Mouse (Mus musculus) ES-E14 (cell line): ENCODE measurements at regions not wholly inside any gene's neighbourhood (a gene's known extent, or its start where the extent isn't known, plus 50 kb on each side); places are given as distances from the start of the nearest gene placed in this dataset.

Source experiments
- CHD2 ChIP-seq: IDR thresholded peaks from 2 replicates; pipeline ENCODE4 v1.6.1; 2014; ENCODE audit warnings: mild to moderate bottlenecking, low read depth, low read length, inconsistent platforms
- HCFC1 ChIP-seq: IDR thresholded peaks from 2 replicates; pipeline ENCODE4 v1.6.1; 2012; ENCODE audit warnings: low read length, inconsistent platforms, borderline replicate concordance; ENCODE audit not compliant: insufficient read depth
- ZC3H11A ChIP-seq: IDR thresholded peaks from 2 replicates; pipeline ENCODE4 v1.6.1; 2012; ENCODE audit warnings: low read depth, mild to moderate bottlenecking, inconsistent platforms, low read length, borderline replicate concordance
- ZNF384 ChIP-seq: IDR thresholded peaks from 2 replicates; pipeline ENCODE4 v1.6.1; 2012; ENCODE audit warnings: low read depth, low read length, inconsistent platforms

GRCm38 (mm10) chr13:96188618-96189017 is 56.2 kb upstream of the Sv2c start:
- TF ChIP-seq CHD2 (no peak), ZNF384 (peak; percentile 83), HCFC1 (no peak), ZC3H11A (no peak)
